Mouse (Mus musculus) cerebellum, adult 2 months (tissue): ENCODE results near the gene Glyr1.

ENCODE experiments used
- CTCF ChIP-seq: fragments of 200-500 bp; IDR thresholded peaks from 2 replicates; pipeline ENCODE4 v1.5.1; 2011; ENCODE audit warnings: low read depth, mild to moderate bottlenecking, control low read depth, low read length, moderate library complexity, borderline replicate concordance; ENCODE audit not compliant: insufficient read depth
- POLR2A ChIP-seq: fragments of 200-500 bp; IDR thresholded peaks from 2 replicates; pipeline ENCODE4 v1.6.1; 2011; ENCODE audit warnings: low read length, control low read depth, borderline replicate concordance; ENCODE audit not compliant: insufficient read depth

DNA sequence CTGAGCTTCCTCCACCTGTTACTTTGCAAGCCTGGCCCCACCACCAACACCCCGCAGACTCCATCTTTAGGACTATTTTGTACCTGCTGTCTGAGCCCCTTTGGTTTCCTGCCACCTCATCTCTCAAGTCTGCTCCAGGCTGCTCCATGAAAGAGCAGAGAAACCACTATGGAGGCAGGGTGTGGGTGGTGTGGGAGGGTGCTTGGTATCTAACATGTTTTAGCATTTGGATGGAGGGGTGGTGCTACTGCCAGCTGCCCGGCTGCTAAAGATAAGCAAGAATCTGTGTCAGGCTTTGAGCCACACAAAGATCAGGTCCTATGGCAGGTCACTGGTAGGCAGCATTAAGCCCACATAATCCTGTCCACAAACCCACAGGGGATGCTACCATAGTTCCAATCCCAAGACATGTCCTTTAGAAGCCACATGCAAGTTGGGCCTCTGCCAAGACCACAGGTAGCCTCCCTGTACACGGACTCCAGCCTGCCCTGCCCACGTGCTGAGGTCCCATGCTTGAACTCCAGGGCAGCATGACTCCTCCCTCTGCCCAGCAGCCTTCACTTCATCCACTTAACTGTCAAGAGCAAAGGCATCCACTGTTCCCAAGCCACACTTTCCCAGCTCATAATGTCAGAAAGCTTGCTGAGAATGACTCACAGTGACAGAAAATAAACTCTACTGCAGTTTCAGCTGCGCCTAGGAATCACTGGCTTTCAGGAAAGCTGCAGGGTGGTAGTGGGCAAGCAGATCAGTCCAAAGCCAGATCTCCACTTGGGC lies 71.2 kb downstream of the Glyr1 start:
- TF ChIP-seq POLR2A (no peak), CTCF (no peak)
